Mouse (Mus musculus) brain, embryonic 14.5 days (tissue): ENCODE results near the gene Arrdc2.

Experiments used
- CTCF ChIP-seq: fragments of 200-500 bp; IDR thresholded peaks from 2 replicates; pipeline ENCODE4 v1.5.1; 2012; ENCODE audit warnings: inconsistent platforms, mild to moderate bottlenecking, moderate library complexity, borderline replicate concordance; ENCODE audit not compliant: insufficient read depth, insufficient read length; ENCODE audit errors: extremely low read depth
- POLR2A ChIP-seq: fragments of 200-500 bp; IDR thresholded peaks from 2 replicates; pipeline ENCODE4 v1.6.1; 2012; ENCODE audit warnings: mild to moderate bottlenecking, inconsistent platforms, borderline replicate concordance; ENCODE audit not compliant: poor library complexity, insufficient read depth, insufficient read length, severe bottlenecking; ENCODE audit errors: extremely low read depth

GRCm38 (mm10) chr8:70797081-70798070 is 42.1 kb downstream of the Arrdc2 start:
- TF ChIP-seq CTCF (no peak), POLR2A (0 out of 2 replicates have a peak, but pooled peaks have one; percentile 37)
